8 mouse cellular contexts compared by ENCODE assay signal in genomic region chr11:51605602-51606446, GRCm38 (mm10). TPM values are rescaled to one million over a fixed set of nuclear protein-coding genes. Genes with fewer than 3 reads are reported as not detected.
A peak's percentile ranks its signal among the peaks of the same experiment; 100 is the strongest.
DNase-seq lines count a peak whose midpoint lies in the region; ATAC-seq and TF ChIP-seq lines count a peak whose summit lies in the region.

No protein-coding gene starts in this region.

- H3K4me1 ChIP-seq in forebrain, embryonic 14.5 days (ENCODE audit: control insufficient read depth, insufficient read depth, low read length), result peaks cover 27% of the 10 kb centered on the region
- peaks cover 24% of the 10 kb centered on the region for H3K4me1 ChIP-seq in lung, embryonic 16.5 days (replicated peaks; ENCODE audit: control insufficient read depth, insufficient read depth, low read length)

- H3K36me3 ChIP-seq in forebrain, embryonic 14.5 days (ENCODE audit: control insufficient read depth, insufficient read depth, low read length), result peaks cover 49% of the 10 kb centered on the region
- peaks cover 43% of the 10 kb centered on the region for H3K36me3 ChIP-seq in lung, embryonic 16.5 days (ENCODE audit: control insufficient read depth, insufficient read depth, low read length)

- H3K27ac ChIP-seq in forebrain, embryonic 14.5 days (ENCODE audit: low read depth, low read length), result peak overlapping the region; percentile 94
- H3K27ac ChIP-seq in layer of hippocampus, adult 2 months, result peak overlapping the region; percentile 95
- peak overlapping the region; percentile 97 for H3K27ac ChIP-seq in lung, embryonic 16.5 days (ENCODE audit: low read length)

- no peak for TF ChIP-seq CTCF in layer of hippocampus, adult 2 months (conservative IDR thresholded peaks at IDR 0.05)

- no peaks in the 10 kb centered on the region for H3K27me3 ChIP-seq in forebrain, embryonic 14.5 days (replicated peaks; ENCODE audit: control insufficient read depth, insufficient read depth, low read length)
- no peaks in the 10 kb centered on the region for H3K27me3 ChIP-seq in lung, embryonic 16.5 days (ENCODE audit: control insufficient read depth, insufficient read depth, low read depth, low read length)

- under 1% methylated on average over 78 of the region's 81 CpGs for WGBS in forebrain, embryonic 14.5 days
- under 1% methylated on average over 64 of the region's 81 CpGs for WGBS in lung, embryonic 16.5 days

- intact Hi-C loops in heart, postnatal 25 days (cut with DNase I), result no loop called here

- no peaks in the 10 kb centered on the region for H3K9me3 ChIP-seq in forebrain, embryonic 14.5 days (replicated peaks; ENCODE audit: control insufficient read depth, low read length)
- H3K9me3 ChIP-seq in lung, embryonic 16.5 days (ENCODE audit: control insufficient read depth, low read length), result no peaks in the 10 kb centered on the region

- peak overlapping the region; percentile 95 for H3K4me2 ChIP-seq in forebrain, embryonic 14.5 days (ENCODE audit: low read length)
- H3K4me2 ChIP-seq in lung, embryonic 16.5 days (ENCODE audit: low read depth, low read length), result peak overlapping the region; percentile 84

- ATAC-seq in forebrain, embryonic 14.5 days, result peak; percentile 65
- ATAC-seq in lung, embryonic 16.5 days (ENCODE audit: low read depth), result peak; percentile 87

- H3K4me3 ChIP-seq in forebrain, embryonic 14.5 days (ENCODE audit: low read depth, low read length), result peak overlapping the region; percentile 98
- peak overlapping the region; percentile 71 for H3K4me3 ChIP-seq in layer of hippocampus, adult 2 months
- peak overlapping the region; percentile 76 for H3K4me3 ChIP-seq in lung, embryonic 16.5 days (ENCODE audit: low read length)

- peak overlapping the region; percentile 100 for H3K9ac ChIP-seq in forebrain, embryonic 14.5 days (ENCODE audit: low read length)
- H3K9ac ChIP-seq in lung, embryonic 16.5 days (ENCODE audit: low read length), result peak overlapping the region; percentile 90

- DNase-seq in ES-CJ7 (ENCODE audit: low read depth, low spot score), result peak; percentile 82
- peak; percentile 71 for DNase-seq in cerebellum, adult 11 months
- DNase-seq in forebrain, embryonic 14.5 days (ENCODE audit: low spot score), result peak; percentile 83
- DNase-seq in heart, postnatal 25 days (ENCODE audit: low spot score), result peak; percentile 83
- peak; percentile 76 to 77 for DNase-seq in layer of hippocampus, adult 2 months (ENCODE audit: low spot score in 2 of 2)
- peak; percentile 77 for DNase-seq in ovary, postnatal 10 days (ENCODE audit: low spot score)
- DNase-seq in thymus, postnatal 10 days (ENCODE audit: low spot score in 2 of 2), result peak; percentile 82 to 85

RNA-seq across cellular contexts. Expression of gene Hnrnpab, which starts 0.8 kb away (rescaled TPM):
- 545 and 644 TPM in 2 replicates for polyA plus RNA-seq in forebrain, embryonic 14.5 days (2014; fragmentation: Nextera tagmentation; extraction: Ambion mirVana)
- 100 to 1,000 TPM; 134 to 142 TPM for total RNA-seq in heart, postnatal 25 days (2021)
- total RNA-seq in layer of hippocampus, adult 2 months (2021), result 100 to 1,000 TPM; 149 to 155 TPM
- polyA plus RNA-seq in lung, embryonic 16.5 days (2015; fragmentation: Nextera tagmentation; extraction: Ambion mirVana), result 317 and 349 TPM in 2 replicates

RNA-seq across cellular contexts. Expression of gene Nhp2, which starts 13.7 kb away (rescaled TPM):
- 114 and 150 TPM in 2 replicates for polyA plus RNA-seq in forebrain, embryonic 14.5 days (2014; fragmentation: Nextera tagmentation; extraction: Ambion mirVana)
- total RNA-seq in heart, postnatal 25 days (2021), result 10 to 100 TPM; 17.6 to 17.9 TPM
- 10 to 100 TPM; 41.7 to 48.2 TPM for total RNA-seq in layer of hippocampus, adult 2 months (2021)
- 111 and 116 TPM in 2 replicates for polyA plus RNA-seq in lung, embryonic 16.5 days (2015; fragmentation: Nextera tagmentation; extraction: Ambion mirVana)

RNA-seq across cellular contexts. Expression of gene Phykpl, which starts 21.3 kb away (rescaled TPM):
- 9.2 and 9.7 TPM in 2 replicates for polyA plus RNA-seq in forebrain, embryonic 14.5 days (2014; fragmentation: Nextera tagmentation; extraction: Ambion mirVana)
- total RNA-seq in heart, postnatal 25 days (2021), result 10 to 100 TPM; 10.6 to 11.2 TPM
- 1 to 10 TPM; 8.1 to 9.4 TPM for total RNA-seq in layer of hippocampus, adult 2 months (2021)
- 17.6 and 18.9 TPM in 2 replicates for polyA plus RNA-seq in lung, embryonic 16.5 days (2015; fragmentation: Nextera tagmentation; extraction: Ambion mirVana)

RNA-seq across cellular contexts. Expression of gene Rmnd5b, which starts 29.9 kb away (rescaled TPM):
- polyA plus RNA-seq in forebrain, embryonic 14.5 days (2014; fragmentation: Nextera tagmentation; extraction: Ambion mirVana), result 77.0 and 86.4 TPM in 2 replicates
- total RNA-seq in heart, postnatal 25 days (2021), result 10 to 100 TPM; 14.1 to 17.2 TPM
- total RNA-seq in layer of hippocampus, adult 2 months (2021), result 10 to 100 TPM; 59.8 to 65.2 TPM
- 41.1 and 41.8 TPM in 2 replicates for polyA plus RNA-seq in lung, embryonic 16.5 days (2015; fragmentation: Nextera tagmentation; extraction: Ambion mirVana)

RNA-seq across cellular contexts. Expression of gene N4bp3, which starts 44.8 kb away (rescaled TPM):
- polyA plus RNA-seq in forebrain, embryonic 14.5 days (2014; fragmentation: Nextera tagmentation; extraction: Ambion mirVana), result 6.6 and 9.9 TPM in 2 replicates
- 10 to 100 TPM; 11.6 to 16.1 TPM for total RNA-seq in heart, postnatal 25 days (2021)
- total RNA-seq in layer of hippocampus, adult 2 months (2021), result 10 to 100 TPM; 11.3 to 16.4 TPM
- 43.4 and 43.5 TPM in 2 replicates for polyA plus RNA-seq in lung, embryonic 16.5 days (2015; fragmentation: Nextera tagmentation; extraction: Ambion mirVana)

Comparison
In these comparisons a context has a peak if more than half of its experiments do, and no peak if none do; other contexts are left out.
1. Peak in every context shown above with its lines: DNase-seq, ATAC-seq, H3K4me3 ChIP-seq and H3K27ac ChIP-seq.